Mouse (Mus musculus) stomach, embryonic 16.5 days (tissue): Measurements from ENCODE around the gene Six6. TPM values are rescaled to one million over a fixed set of nuclear protein-coding genes. Genes with fewer than 3 reads are reported as not detected.

Experiments used
- ATAC-seq: fragments of 200-750 bp; cut with Nextera tagmentation; 2 replicates; pipeline ENCODE4 v1.8.0; 2017; ENCODE audit warnings: moderate number of reproducible peaks, moderate TSS enrichment; ENCODE audit not compliant: insufficient read depth, low FRiP score
- H3K27ac ChIP-seq: fragments of 300-500 bp; sonication (generic); 2 replicates; pipeline ENCODE4 v1.5.1; 2014; ENCODE audit warnings: low read length
- H3K27me3 ChIP-seq: fragments of 300-500 bp; sonication (generic); 2 replicates; pipeline ENCODE4 v1.6.1; 2014; ENCODE audit warnings: low read length, control low read depth, mixed read lengths; ENCODE audit not compliant: control insufficient read depth, insufficient read depth
- H3K36me3 ChIP-seq: fragments of 300-500 bp; sonication (generic); 2 replicates; pipeline ENCODE4 v1.6.1; 2014; ENCODE audit warnings: low read length; ENCODE audit not compliant: control insufficient read depth, insufficient read depth
- H3K4me1 ChIP-seq: fragments of 300-500 bp; sonication (generic); 2 replicates; pipeline ENCODE4 v1.6.1; 2014; ENCODE audit warnings: low read length, control low read depth, mixed read lengths; ENCODE audit not compliant: control insufficient read depth, insufficient read depth
- H3K4me2 ChIP-seq: fragments of 300-500 bp; sonication (generic); 2 replicates; pipeline ENCODE4 v1.6.1; 2014; ENCODE audit warnings: low read depth, low read length, mixed read lengths
- H3K4me3 ChIP-seq: fragments of 300-500 bp; sonication (generic); replicated peaks from 2 replicates; pipeline ENCODE4 v1.5.1; 2014; ENCODE audit warnings: mild to moderate bottlenecking, low read length
- H3K9ac ChIP-seq: fragments of 300-500 bp; sonication (generic); 2 replicates; pipeline ENCODE4 v1.6.1; 2014; ENCODE audit warnings: low read length
- H3K9me3 ChIP-seq: fragments of 300-500 bp; sonication (generic); replicated peaks from 2 replicates; pipeline ENCODE4 v1.6.1; 2016; ENCODE audit warnings: low read length, control low read depth; ENCODE audit not compliant: control insufficient read depth
- WGBS: fragments of 180-500 bp; shearing (Covaris S2); extraction: QIAGEN DNeasy Blood & Tissue Kit; methylation state at CpG from one replicate; pipeline ENCODE4 v1.1.7; 2014; 5-methylcytosine and 5-hydroxymethylcytosine counted together
- polyA plus RNA-seq: library from polyadenylated mRNA; unstranded; fragments of >200 nt; fragmentation: Nextera tagmentation; extraction: Ambion mirVana; gene quantifications from 2 replicates; pipeline ENCODE4 v1.2.1, GENCODE M21; 2015

The Six6 gene
- polyA plus RNA-seq, result not detected in 2 replicates

GRCm38 (mm10) chr12:72939616-72940015 lies at the start of gene Six6:
Six6 (plus strand) TSS chr12:72939892.
- H3K4me2 ChIP-seq, result no peak within 1 kb of the TSS
- H3K36me3 ChIP-seq, result no peaks in the 10 kb centered on the region
- no peak within 1 kb of the TSS for H3K9ac ChIP-seq
- no peak within 1 kb of the TSS for H3K27ac ChIP-seq
- ATAC-seq, result no peak
- WGBS, result under 1% methylated on average over 28 of the region's 28 CpGs
- peaks cover 73% of the 10 kb centered on the region for H3K27me3 ChIP-seq
- H3K9me3 ChIP-seq, result no peaks in the 10 kb centered on the region
- H3K4me1 ChIP-seq, result no peaks in the 10 kb centered on the region
- H3K4me3 ChIP-seq, result no peak within 1 kb of the TSS

- H3K4me1 ChIP-seq, result no peaks in the 10 kb centered on the region
- H3K9ac ChIP-seq, result peak overlapping the region; percentile 63
- H3K27me3 ChIP-seq, result peaks cover 3% of the 10 kb centered on the region; the same call in 1 of the 2 replicates
- H3K9me3 ChIP-seq, result no peaks in the 10 kb centered on the region
- H3K27ac ChIP-seq, result no peak overlapping the region
- peak overlapping the region; percentile 37 for H3K4me3 ChIP-seq
- no peaks in the 10 kb centered on the region for H3K36me3 ChIP-seq
- H3K4me2 ChIP-seq, result peak overlapping the region; percentile 62
- 0 out of 2 replicates have a peak, but pooled peaks have one; percentile 40 for ATAC-seq
- 20% methylated on average over 48 of the region's 48 CpGs for WGBS
Measured at GRCm38 (mm10) chr12:72917159-72917993, 22.3 kb upstream of the Six6 start.

- no peak overlapping the region for H3K9ac ChIP-seq
- 26% methylated on average over 8 of the region's 8 CpGs for WGBS
- no peak for ATAC-seq
- H3K27ac ChIP-seq, result no peak overlapping the region
- no peaks in the 10 kb centered on the region for H3K36me3 ChIP-seq
- H3K4me2 ChIP-seq, result no peak overlapping the region
- H3K4me1 ChIP-seq, result no peaks in the 10 kb centered on the region
- H3K9me3 ChIP-seq, result no peaks in the 10 kb centered on the region
- peaks cover 48% of the 10 kb centered on the region for H3K27me3 ChIP-seq
- H3K4me3 ChIP-seq, result no peak overlapping the region
Measured at GRCm38 (mm10) chr12:72936751-72937150, 2.9 kb upstream of the Six6 start.

- WGBS, result 4% methylated on average over 19 of the region's 19 CpGs
Measured at GRCm38 (mm10) chr12:72937537-72938120, 2.1 kb upstream of the Six6 start.

GRCm38 (mm10) chr12:72938176-72938575 lies 1.5 kb upstream of the Six6 start:
- Histone ChIP-seq H3K4me3 (no peak overlapping the region), H3K9ac (no peak overlapping the region), H3K36me3 (no peaks in the 10 kb centered on the region), H3K4me1 (no peaks in the 10 kb centered on the region), H3K4me2 (no peak overlapping the region), H3K9me3 (no peaks in the 10 kb centered on the region), H3K27ac (no peak overlapping the region), H3K27me3 (peaks cover 62% of the 10 kb centered on the region)
- no peak for ATAC-seq
- 7% methylated on average over 11 of the region's 13 CpGs for WGBS

More at GRCm38 (mm10) chr12:72937537-72938120, 2.1 kb upstream of the Six6 start:
- Histone ChIP-seq H3K4me3 (no peak overlapping the region), H3K9me3 (no peaks in the 10 kb centered on the region), H3K4me1 (no peaks in the 10 kb centered on the region), H3K27ac (no peak overlapping the region), H3K9ac (no peak overlapping the region), H3K27me3 (peaks cover 57% of the 10 kb centered on the region), H3K4me2 (no peak overlapping the region), H3K36me3 (no peaks in the 10 kb centered on the region)
- ATAC-seq, result no peak

- H3K9me3 ChIP-seq, result no peaks in the 10 kb centered on the region
- H3K4me1 ChIP-seq, result no peaks in the 10 kb centered on the region
- peaks cover 69% of the 10 kb centered on the region for H3K27me3 ChIP-seq
- H3K27ac ChIP-seq, result no peak overlapping the region
- no peak for ATAC-seq
- no peak overlapping the region for H3K4me3 ChIP-seq
- 5% methylated on average over 14 of the region's 14 CpGs for WGBS
- H3K36me3 ChIP-seq, result no peaks in the 10 kb centered on the region
- H3K4me2 ChIP-seq, result no peak overlapping the region
- H3K9ac ChIP-seq, result no peak overlapping the region
Measured at GRCm38 (mm10) chr12:72938600-72939490, 847 bp upstream of the Six6 start.

- no peak within 1 kb of the TSS for H3K4me2 ChIP-seq
- no peak within 1 kb of the TSS for H3K27ac ChIP-seq
- 0 out of 2 replicates have a peak, but pooled peaks cover 4% of the 10 kb centered on the region for H3K4me1 ChIP-seq
- H3K9me3 ChIP-seq, result no peaks in the 10 kb centered on the region
- no peaks in the 10 kb centered on the region for H3K36me3 ChIP-seq
- H3K27me3 ChIP-seq, result peaks cover 76% of the 10 kb centered on the region
- H3K9ac ChIP-seq, result no peak within 1 kb of the TSS
- H3K4me3 ChIP-seq, result no peak within 1 kb of the TSS
- ATAC-seq, result no peak
- WGBS, result 2% methylated on average over 39 of the region's 39 CpGs
Measured at GRCm38 (mm10) chr12:72940071-72940821, 554 bp downstream of the Six6 start, which contains the start of gene 4930447C04Rik. 4930447C04Rik (minus strand) TSS chr12:72940774.

GRCm38 (mm10) chr12:72940822-72941397 lies 1.2 kb downstream of the Six6 start:
- Histone ChIP-seq H3K27me3 (peaks cover 78% of the 10 kb centered on the region), H3K9ac (no peak overlapping the region), H3K9me3 (no peaks in the 10 kb centered on the region), H3K4me3 (no peak overlapping the region), H3K27ac (no peak overlapping the region), H3K4me2 (no peak overlapping the region), H3K4me1 (0 out of 2 replicates have a peak, but pooled peaks cover 10% of the 10 kb centered on the region), H3K36me3 (no peaks in the 10 kb centered on the region)
- 3% methylated on average over 11 of the region's 11 CpGs for WGBS
- no peak for ATAC-seq
